Mouse (Mus musculus) kidney, postnatal 4 days (tissue): ENCODE data around the gene Ddhd1.

ENCODE experiments used
- DNase-seq, 2 experiments: peaks; one replicate each; pipeline ENCODE4 v3.0.0; 2021; ENCODE audit warnings: mixed read lengths in 2 of 2

Ddhd1 gene

DNA sequence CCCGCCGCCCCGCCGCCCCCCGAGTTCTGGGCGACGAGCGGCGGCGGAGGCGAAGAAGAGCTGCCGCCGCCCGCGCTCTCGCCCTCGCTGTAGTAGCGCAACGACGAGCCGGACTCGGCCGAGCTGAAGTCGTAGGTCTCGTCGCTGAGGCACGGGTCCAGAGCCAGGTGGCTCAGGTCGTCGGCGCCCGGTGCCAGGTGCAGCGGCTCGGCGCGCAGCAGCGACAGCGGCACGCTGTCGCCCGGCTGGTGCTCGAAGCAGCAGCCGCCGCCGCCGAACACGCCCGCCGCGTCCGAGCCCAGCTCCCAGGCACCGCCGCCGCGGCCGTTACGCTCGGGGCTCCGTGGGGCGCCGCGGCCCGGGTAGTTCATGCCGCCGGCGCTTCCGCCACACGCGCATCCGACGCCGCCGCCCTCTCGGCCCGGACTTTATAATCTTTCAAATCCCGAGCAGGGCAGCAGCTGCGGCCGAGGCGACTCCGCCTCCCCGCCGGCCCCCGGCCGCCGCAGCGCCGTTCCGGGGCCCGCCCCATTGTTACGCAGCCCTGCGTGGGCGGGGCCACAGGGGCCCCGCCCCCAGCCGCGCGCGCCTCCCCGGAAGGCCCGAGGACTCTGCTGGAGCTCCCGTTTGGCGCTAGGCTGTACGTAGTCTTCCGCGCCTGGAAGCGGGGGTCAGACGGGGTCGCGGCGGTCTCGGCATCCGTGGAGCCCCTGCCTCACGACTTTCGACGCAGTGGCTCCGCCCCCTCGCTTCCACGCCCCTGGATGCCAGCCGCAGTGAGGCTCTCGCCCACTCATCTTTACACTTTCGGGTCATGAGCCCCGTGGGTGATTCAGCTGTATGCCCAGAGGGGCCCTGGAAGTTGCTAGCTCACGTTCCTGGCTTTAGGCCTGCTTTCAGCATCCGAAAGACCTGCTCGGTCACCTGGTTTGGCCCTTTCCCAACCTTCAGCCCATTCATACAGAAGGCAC, at the start of gene Ddhd1:
Ddhd1 (minus strand) TSS at position 503 of the 971 bp plus-strand sequence.
- DNase-seq = peak; percentile 89 to 94

GRCm38 (mm10) chr14:45707176-45707910, 49.4 kb upstream of the Ddhd1 start:
- DNase-seq = no peak

- DNase-seq = no peak
Observed at GRCm38 (mm10) chr14:45700031-45700572, 42.2 kb upstream of the Ddhd1 start.

- DNase-seq = no peak
Observed at GRCm38 (mm10) chr14:45698867-45699266, 40.9 kb upstream of the Ddhd1 start.

DNA sequence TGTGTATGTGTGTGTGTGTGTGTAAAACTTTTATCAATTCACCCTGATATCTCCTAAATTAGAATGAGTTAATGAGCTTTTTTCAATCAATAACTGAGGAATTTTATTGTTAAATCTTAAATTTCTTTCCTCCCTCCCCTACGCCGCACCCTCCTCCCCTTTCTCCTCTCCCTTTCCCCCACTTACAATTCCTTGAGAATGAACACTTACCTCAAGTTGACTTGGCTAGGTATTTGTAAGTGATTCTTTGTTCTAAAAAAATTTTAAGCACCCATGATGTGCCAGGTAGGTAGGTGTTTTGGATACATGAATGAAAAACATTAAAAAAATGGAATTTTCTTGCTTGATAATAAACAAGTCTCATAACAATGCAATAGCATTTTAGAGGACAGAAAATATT, 38.2 kb upstream of the Ddhd1 start:
- no peak for DNase-seq

DNA sequence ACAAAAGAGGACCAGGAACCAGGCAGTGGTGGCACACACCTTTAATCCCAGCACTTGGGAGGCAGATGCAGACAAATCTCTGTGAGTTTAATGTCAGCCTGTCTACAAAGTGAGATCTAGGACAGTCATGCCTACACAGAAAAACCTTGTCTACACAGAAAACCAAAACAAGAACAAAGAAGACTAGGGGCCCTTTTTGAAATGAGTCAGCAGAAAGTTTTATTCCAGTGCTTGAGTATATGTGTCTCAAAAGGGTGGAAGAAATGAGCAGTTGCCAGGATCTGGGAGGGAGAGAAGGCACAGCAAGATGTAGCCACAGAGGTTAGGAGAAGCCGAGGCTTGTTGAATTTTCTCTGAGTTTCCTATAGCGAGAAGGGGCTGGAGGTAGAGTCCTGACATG, 35.9 kb upstream of the Ddhd1 start:
- DNase-seq = no peak

- DNase-seq = peak; percentile 61 to 74
Observed at GRCm38 (mm10) chr14:45690520-45691246, 32.7 kb upstream of the Ddhd1 start.

- no peak for DNase-seq
Observed at GRCm38 (mm10) chr14:45685313-45685712, 27.4 kb upstream of the Ddhd1 start.

- DNase-seq = no peak
Observed at GRCm38 (mm10) chr14:45676722-45677121, 18.8 kb upstream of the Ddhd1 start.

- no peak for DNase-seq
Observed at GRCm38 (mm10) chr14:45668325-45668724, 10.4 kb upstream of the Ddhd1 start.

DNA sequence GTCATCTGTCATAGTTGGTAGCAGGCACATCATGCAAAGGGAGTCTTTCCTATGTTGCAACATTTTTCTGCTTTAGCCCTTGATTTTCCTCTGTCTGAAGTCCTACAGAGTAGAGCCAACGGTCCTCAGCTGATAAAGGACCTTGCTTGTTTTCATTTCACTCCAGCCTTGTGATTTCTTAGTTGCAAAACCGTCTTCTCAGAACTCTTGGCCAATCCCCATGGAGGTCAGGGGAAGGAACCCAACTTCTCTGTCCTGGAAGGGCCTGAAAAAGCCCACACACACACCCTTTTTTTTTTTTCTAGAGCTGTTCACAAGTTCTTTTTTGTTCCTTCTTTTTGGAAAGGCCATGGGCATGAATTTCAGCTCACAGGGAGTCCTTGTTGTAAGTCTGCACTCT, 9.3 kb upstream of the Ddhd1 start:
- no peak for DNase-seq

- DNase-seq = no peak
Observed at GRCm38 (mm10) chr14:45661575-45661974, 3.6 kb upstream of the Ddhd1 start.

DNA sequence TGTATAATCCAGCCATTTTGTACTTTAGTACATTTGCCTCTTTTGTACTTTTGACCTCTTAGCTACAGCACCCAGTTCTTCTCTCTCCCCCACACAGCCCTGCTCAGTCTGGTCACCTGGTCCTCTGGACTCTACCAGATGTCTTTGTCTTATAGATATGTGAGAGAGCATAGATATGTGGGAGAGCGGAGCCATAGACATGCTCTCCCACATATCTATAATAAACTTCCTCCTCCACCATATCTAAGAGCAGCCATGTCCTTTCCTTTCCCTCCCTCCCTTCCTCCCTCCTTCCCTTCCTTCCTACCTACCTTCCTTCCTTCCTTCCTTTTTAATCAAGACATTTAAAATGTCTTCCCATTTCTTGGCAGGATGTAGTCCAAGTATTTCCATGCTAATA, 2.4 kb upstream of the Ddhd1 start:
- DNase-seq = no peak

GRCm38 (mm10) chr14:45656831-45657640, 907 bp downstream of the Ddhd1 start:
- peak; percentile 66 to 74 for DNase-seq

DNA sequence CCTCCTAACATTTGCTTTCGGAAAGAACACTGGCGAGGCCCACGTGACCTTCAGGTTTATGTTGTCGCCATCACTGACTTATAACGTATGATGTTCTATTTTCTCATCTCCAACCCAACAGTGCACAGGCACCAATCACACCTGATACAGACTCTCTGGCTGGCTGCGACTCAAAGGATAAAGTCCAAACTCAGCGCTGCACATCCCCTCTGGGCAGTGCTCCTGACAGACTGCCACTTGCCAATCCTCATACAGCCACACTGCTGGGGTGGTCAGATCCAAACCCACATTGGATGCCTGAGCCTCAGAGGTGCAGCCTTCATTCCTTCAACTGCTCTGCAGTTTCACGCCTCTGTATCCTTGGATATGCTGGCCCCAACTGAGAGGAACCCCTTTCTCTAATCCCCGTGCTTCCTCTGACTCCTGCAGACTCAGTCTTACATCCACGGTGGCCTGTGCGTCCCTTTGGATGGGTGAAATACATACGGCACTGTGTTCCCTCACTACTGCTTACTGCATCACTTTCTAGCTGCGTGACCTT, 3.0 kb downstream of the Ddhd1 start:
- DNase-seq = no peak

DNA sequence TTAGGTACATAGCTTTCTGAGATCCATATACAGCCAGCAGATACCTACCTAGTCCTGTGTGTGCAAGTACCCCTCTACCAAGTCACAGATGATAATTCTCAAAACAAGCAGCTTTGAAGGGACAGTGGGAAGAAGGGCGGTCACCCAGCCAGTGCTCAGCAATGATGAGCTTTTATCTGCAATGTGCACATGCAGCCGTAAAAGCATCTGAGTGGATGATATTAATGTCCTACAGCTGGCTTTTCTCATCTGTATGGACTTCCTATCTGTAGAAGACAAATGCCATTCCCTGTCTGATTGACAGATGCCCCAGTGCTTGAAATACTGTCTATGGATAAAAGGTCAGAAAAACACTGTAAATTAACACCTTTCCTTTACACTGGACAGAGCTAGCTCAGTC, 4.2 kb downstream of the Ddhd1 start:
- DNase-seq = no peak

DNA sequence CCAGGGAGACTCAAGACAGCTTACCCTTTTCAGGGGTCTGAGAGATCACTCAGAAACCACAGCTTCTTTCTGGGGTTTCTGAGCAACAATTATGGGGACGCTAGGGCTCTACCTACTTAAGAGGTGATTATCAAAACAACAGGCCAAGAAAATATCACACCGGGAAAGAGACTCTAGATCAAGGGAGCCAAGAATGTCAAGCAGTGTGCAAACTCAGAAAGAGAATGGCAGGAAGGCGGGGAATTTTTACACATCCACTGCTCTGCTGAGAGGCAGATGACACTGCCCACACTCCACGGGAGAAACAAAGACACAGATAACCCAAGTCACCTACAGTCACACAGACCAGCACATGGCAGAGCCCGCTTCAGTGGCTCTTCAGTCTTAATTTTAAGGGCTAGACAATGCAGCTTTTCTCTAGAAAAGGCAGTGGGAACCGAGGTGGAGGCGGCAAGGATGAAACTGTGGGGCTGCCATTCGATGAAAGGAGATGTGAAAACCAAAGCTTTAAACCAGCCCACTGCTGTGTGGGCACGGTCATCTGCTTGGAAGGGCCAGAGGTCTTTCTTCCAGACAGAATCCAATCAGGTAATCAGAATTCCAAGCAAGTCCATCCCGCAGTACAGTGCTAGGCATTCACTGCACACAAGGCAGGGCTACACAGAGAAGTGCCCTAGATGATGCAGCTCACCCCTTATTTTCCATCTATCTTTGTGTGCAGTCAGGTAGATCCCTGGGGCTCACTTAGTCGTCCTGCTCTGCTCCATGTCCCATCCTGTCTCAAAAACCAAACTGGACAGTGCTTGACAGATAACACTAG, 8.7 kb downstream of the Ddhd1 start:
- no peak for DNase-seq

GRCm38 (mm10) chr14:45648144-45648543, 9.8 kb downstream of the Ddhd1 start:
- no peak for DNase-seq

GRCm38 (mm10) chr14:45647632-45648031, 10.3 kb downstream of the Ddhd1 start:
- no peak for DNase-seq

GRCm38 (mm10) chr14:45647175-45647574, 10.8 kb downstream of the Ddhd1 start:
- no peak for DNase-seq

DNA sequence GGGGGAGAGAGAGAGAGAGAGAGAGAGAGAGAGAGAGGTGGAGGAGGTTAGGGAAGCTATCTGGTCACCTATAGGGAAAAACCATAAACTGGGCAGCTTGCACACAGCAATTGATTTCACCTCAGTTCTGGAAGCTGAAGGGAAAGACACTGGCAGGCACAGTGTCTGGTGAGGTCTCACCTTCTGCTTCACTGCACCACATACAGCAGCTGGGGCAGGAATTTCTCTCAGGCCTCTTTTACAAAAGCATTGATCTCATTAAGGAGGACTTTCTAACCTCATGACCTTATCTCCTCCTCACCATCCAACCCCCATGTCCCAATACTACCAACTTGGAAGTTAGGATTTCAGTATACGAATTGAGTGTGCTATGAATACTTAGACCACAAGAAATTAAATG, 13.2 kb downstream of the Ddhd1 start:
- DNase-seq = no peak
